Mouse (Mus musculus) hindbrain, embryonic 15.5 days (tissue): Measurements from ENCODE around the gene Hist1h2bj. TPM values are rescaled to one million over a fixed set of nuclear protein-coding genes. Genes with fewer than 3 reads are reported as not detected.

ENCODE experiments used
- microRNA-seq: library from miRNA; unstranded; fragments of <30 nt; microRNA quantifications from one replicate; pipeline ENCODE4, GENCODE M21; 2016
- polyA plus RNA-seq: library from polyadenylated mRNA; unstranded; fragments of >200 nt; fragmentation: Nextera tagmentation; extraction: Ambion mirVana; gene quantifications from 2 replicates; pipeline ENCODE4 v1.2.1, GENCODE M21; 2015

Gene Hist1h2bj
- polyA plus RNA-seq, 1 experiment from 2014 or later: 2.3 TPM

Small RNAs within 50 kb of the gene (microRNA-seq; reads per million reads assigned to microRNA genes)
- gene Gm26300 (not detected), gene Gm44390 (not detected), gene Gm44486 (not detected)

Other genes with a start within 250 kb of the Hist1h2bj start
- gene Hist1h2bq, start 233.0 kb upstream of the Hist1h2bj start, polyA plus RNA-seq: 4.9 and 7.3 TPM in 2 replicates
- not detected in 2 replicates for gene Hist1h2ao, start 232.7 kb upstream of the Hist1h2bj start, polyA plus RNA-seq
- gene Hist1h4m, start 231.5 kb upstream of the Hist1h2bj start, polyA plus RNA-seq: not detected in 2 replicates
- gene Hist1h4n, start 211.0 kb upstream of the Hist1h2bj start, polyA plus RNA-seq: 4.9 and 7.7 TPM in 2 replicates
- 669 and 801 TPM in 2 replicates for gene Hist1h2ap, start 209.7 kb upstream of the Hist1h2bj start, polyA plus RNA-seq
- gene Hist1h2br, start 209.5 kb upstream of the Hist1h2bj start, polyA plus RNA-seq: 4.7 and 7.1 TPM in 2 replicates
- 11.7 and 12.3 TPM in 2 replicates for gene Zfp184, start 98.1 kb upstream of the Hist1h2bj start, polyA plus RNA-seq
- gene Pom121l2, start 62.0 kb upstream of the Hist1h2bj start, polyA plus RNA-seq: 0.08 TPM in 1 of 2 replicates, not detected in the other
- gene Prss16, start 33.5 kb upstream of the Hist1h2bj start, polyA plus RNA-seq: 0.14 TPM in 1 of 2 replicates, not detected in the other
- gene Hist1h2ah, start 7.6 kb upstream of the Hist1h2bj start, polyA plus RNA-seq: 1.7 and 2.2 TPM in 2 replicates
- gene Hist1h2bk, start 7.3 kb upstream of the Hist1h2bj start, polyA plus RNA-seq: 1.2 and 1.5 TPM in 2 replicates
- 8.4 and 10.7 TPM in 2 replicates for gene Hist1h4i, start 1.9 kb upstream of the Hist1h2bj start, polyA plus RNA-seq
- 6.5 and 10.3 TPM in 2 replicates for gene Hist1h2ag, start 270 bp upstream of the Hist1h2bj start, polyA plus RNA-seq
- gene Vmn1r188, start 41.2 kb downstream of the Hist1h2bj start, polyA plus RNA-seq: not detected in 2 replicates
- gene Vmn1r189, start 62.6 kb downstream of the Hist1h2bj start, polyA plus RNA-seq: not detected in 2 replicates
- not detected in 2 replicates for gene Vmn1r191, start 140.8 kb downstream of the Hist1h2bj start, polyA plus RNA-seq
- gene Vmn1r192, start 147.9 kb downstream of the Hist1h2bj start, polyA plus RNA-seq: not detected in 2 replicates
- gene Vmn1r193, start 179.9 kb downstream of the Hist1h2bj start, polyA plus RNA-seq: not detected in 2 replicates
- gene Vmn1r194, start 201.0 kb downstream of the Hist1h2bj start, polyA plus RNA-seq: not detected in 2 replicates
- not detected in 2 replicates for gene Vmn1r195, start 227.3 kb downstream of the Hist1h2bj start, polyA plus RNA-seq
- not detected in 2 replicates for gene Vmn1r196, start 246.7 kb downstream of the Hist1h2bj start, polyA plus RNA-seq